Mouse (Mus musculus): ENCODE measurements around the gene Fam169b. TPM values are rescaled to one million over a fixed set of nuclear protein-coding genes. Genes with fewer than 3 reads are reported as not detected.
"Not testable (repeated sequence)": the region's sequence is repeated elsewhere in the genome, so short reads cannot be mapped to it uniquely, and the experiment has no call there.

Gene Fam169b
- total and polyA plus RNA-seq, 2 experiments from 2014 or later, result 0.08 to 0.18 TPM

- DNase-seq (ENCODE audit: low spot score) (no peak), ATAC-seq (ENCODE audit: insufficient read depth, low read depth) (no peak)
- TF ChIP-seq EP300 (IDR thresholded peaks at IDR 0.05; ENCODE audit: low read depth) (no peak), CTCF (IDR thresholded peaks at IDR 0.05; ENCODE audit: low read depth) (no peak)
- 83% methylated on average over 2 of the region's 2 CpGs for WGBS
- Histone ChIP-seq H3K27me3 (ENCODE audit: control insufficient read depth, insufficient read depth, low read length) (peaks cover 7% of the 10 kb centered on the region; the same call in 1 of the 2 replicates), H3K4me1 (ENCODE audit: control insufficient read depth, insufficient read depth) (peaks cover 14% of the 10 kb centered on the region), H3K4me2 (ENCODE audit: low read depth, low read length) (no peak overlapping the region), H3K9me3 (replicated peaks; ENCODE audit: control insufficient read depth, low read length) (no peaks in the 10 kb centered on the region), H3K4me3 (ENCODE audit: low read depth, low read length) (no peak overlapping the region), H3K36me3 (replicated peaks; ENCODE audit: control insufficient read depth, insufficient read depth, low read length) (no peaks in the 10 kb centered on the region), H3K9ac (replicated peaks; ENCODE audit: low read depth, low read length) (no peak overlapping the region), H3K27ac (ENCODE audit: low read depth) (no peak overlapping the region)
These were observed 579 bp downstream of the Fam169b start for GRCm38 (mm10) chr7:68274218-68274617.

- Histone ChIP-seq H3K36me3 (replicated peaks; ENCODE audit: control insufficient read depth, insufficient read depth, low read length) (no peaks in the 10 kb centered on the region), H3K4me3 (ENCODE audit: low read depth, low read length) (no peak overlapping the region), H3K9ac (replicated peaks; ENCODE audit: low read depth, low read length) (no peak overlapping the region), H3K4me2 (ENCODE audit: low read depth, low read length) (no peak overlapping the region), H3K27me3 (ENCODE audit: control insufficient read depth, insufficient read depth, low read length) (peaks cover 7% of the 10 kb centered on the region; the same call in 1 of the 2 replicates), H3K9me3 (replicated peaks; ENCODE audit: control insufficient read depth, low read length) (no peaks in the 10 kb centered on the region), H3K27ac (ENCODE audit: low read depth) (no peak overlapping the region), H3K4me1 (ENCODE audit: control insufficient read depth, insufficient read depth) (peaks cover 14% of the 10 kb centered on the region)
- TF ChIP-seq EP300 (IDR thresholded peaks at IDR 0.05; ENCODE audit: low read depth), result no peak
- TF ChIP-seq CTCF (IDR thresholded peaks at IDR 0.05; ENCODE audit: low read depth), result no peak
- ATAC-seq (ENCODE audit: insufficient read depth, low read depth) (no peak), DNase-seq (ENCODE audit: low spot score) (no peak)
- 80% methylated on average over 9 of the region's 9 CpGs for WGBS
These were observed 1.3 kb downstream of the Fam169b start for GRCm38 (mm10) chr7:68274951-68275350.

- DNase-seq (ENCODE audit: low spot score); ATAC-seq (ENCODE audit: insufficient read depth, low read depth); H3K36me3 ChIP-seq (replicated peaks; ENCODE audit: control insufficient read depth, insufficient read depth, low read length); H3K27ac ChIP-seq (ENCODE audit: low read depth); H3K27me3 ChIP-seq (ENCODE audit: control insufficient read depth, insufficient read depth, low read length); H3K9me3 ChIP-seq (replicated peaks; ENCODE audit: control insufficient read depth, low read length): not testable (repeated sequence)
- WGBS, result 53% methylated on average over 9 of the region's 9 CpGs
- Histone ChIP-seq H3K9ac (replicated peaks; ENCODE audit: low read depth, low read length) (0 out of 2 replicates have a peak overlapping the region, but pooled peaks have one; percentile 32), H3K4me3 (ENCODE audit: low read depth, low read length) (peak overlapping the region; percentile 43), H3K4me1 (ENCODE audit: control insufficient read depth, insufficient read depth) (peaks cover 14% of the 10 kb centered on the region), H3K4me2 (ENCODE audit: low read depth, low read length) (peak overlapping the region; percentile 73)
These were observed 1.8 kb downstream of the Fam169b start for GRCm38 (mm10) chr7:68275445-68275837.

- Histone ChIP-seq H3K27ac (ENCODE audit: low read depth) (no peak overlapping the region; the same call in 1 of the 2 replicates), H3K4me3 (ENCODE audit: low read depth, low read length) (peak overlapping the region; percentile 43), H3K4me2 (ENCODE audit: low read depth, low read length) (peak overlapping the region; percentile 73), H3K9me3 (replicated peaks; ENCODE audit: control insufficient read depth, low read length) (no peaks in the 10 kb centered on the region), H3K4me1 (ENCODE audit: control insufficient read depth, insufficient read depth) (peaks cover 10% of the 10 kb centered on the region), H3K9ac (replicated peaks; ENCODE audit: low read depth, low read length) (peak overlapping the region; percentile 32; the same call in 1 of the 2 replicates), H3K27me3 (ENCODE audit: control insufficient read depth, insufficient read depth, low read length) (peaks cover 7% of the 10 kb centered on the region; the same call in 1 of the 2 replicates), H3K36me3 (replicated peaks; ENCODE audit: control insufficient read depth, insufficient read depth, low read length) (no peaks in the 10 kb centered on the region)
- DNase-seq (ENCODE audit: low spot score) (no peak), ATAC-seq (ENCODE audit: insufficient read depth, low read depth) (no peak)
- TF ChIP-seq EP300 (IDR thresholded peaks at IDR 0.05; ENCODE audit: low read depth) (no peak), CTCF (IDR thresholded peaks at IDR 0.05; ENCODE audit: low read depth) (no peak)
- WGBS, result 12% methylated on average over 35 of the region's 36 CpGs
These were observed 2.4 kb downstream of the Fam169b start for GRCm38 (mm10) chr7:68275838-68276731.

- WGBS, result 65% methylated on average over 11 of the region's 11 CpGs
- no peak for DNase-seq (ENCODE audit: low spot score)
- Histone ChIP-seq H3K9me3 (replicated peaks; ENCODE audit: control insufficient read depth, low read length) (no peaks in the 10 kb centered on the region), H3K4me3 (ENCODE audit: low read depth, low read length) (no peak overlapping the region; the same call in 1 of the 2 replicates), H3K27me3 (ENCODE audit: control insufficient read depth, insufficient read depth, low read length) (peaks cover 7% of the 10 kb centered on the region; the same call in 1 of the 2 replicates), H3K27ac (ENCODE audit: low read depth) (0 out of 2 replicates have a peak overlapping the region, but pooled peaks have one; percentile 11), H3K4me1 (ENCODE audit: control insufficient read depth, insufficient read depth) (peaks cover 10% of the 10 kb centered on the region), H3K4me2 (ENCODE audit: low read depth, low read length) (peak overlapping the region; percentile 73; the same call in 1 of the 2 replicates), H3K9ac (replicated peaks; ENCODE audit: low read depth, low read length) (no peak overlapping the region), H3K36me3 (replicated peaks; ENCODE audit: control insufficient read depth, insufficient read depth, low read length) (no peaks in the 10 kb centered on the region)
- TF ChIP-seq CTCF (IDR thresholded peaks at IDR 0.05; ENCODE audit: low read depth), result no peak
- TF ChIP-seq EP300 (IDR thresholded peaks at IDR 0.05; ENCODE audit: low read depth), result no peak
- ATAC-seq (ENCODE audit: insufficient read depth, low read depth), result no peak
These were observed 3.6 kb downstream of the Fam169b start for GRCm38 (mm10) chr7:68277054-68277896.

All from heart, postnatal 0 days (tissue).